Mouse (Mus musculus): ENCODE results near the gene Mrpl9. TPM values are rescaled to one million over a fixed set of nuclear protein-coding genes. Genes with fewer than 3 reads are reported as not detected.

Mrpl9 gene
- polyA plus RNA-seq, 1 experiment from 2014 or later: 61.8 TPM

GRCm38 (mm10) chr3:94468931-94469330 is 25.8 kb downstream of the Mrpl9 start:
- no peak overlapping the region for H3K27ac ChIP-seq (replicated peaks)
- no peak overlapping the region for H3K4me3 ChIP-seq (replicated peaks)
- no peaks in the 10 kb centered on the region for H3K27me3 ChIP-seq (replicated peaks)
- H3K36me3 ChIP-seq: no peaks in the 10 kb centered on the region
- no peak for ATAC-seq (ENCODE audit: low FRiP score)
- H3K9ac ChIP-seq (replicated peaks): no peak overlapping the region
- no peak overlapping the region for H3K4me2 ChIP-seq
- H3K9me3 ChIP-seq (replicated peaks): no peaks in the 10 kb centered on the region
- WGBS: 66% methylated on average over 3 of the region's 3 CpGs
- H3K4me1 ChIP-seq: peaks cover 41% of the 10 kb centered on the region

GRCm38 (mm10) chr3:94472447-94473114 is 29.5 kb downstream of the Mrpl9 start:
- 10% methylated on average over 28 of the region's 28 CpGs for WGBS
- Histone ChIP-seq H3K27me3 (replicated peaks) (no peaks in the 10 kb centered on the region), H3K9me3 (replicated peaks) (no peaks in the 10 kb centered on the region), H3K36me3 (no peaks in the 10 kb centered on the region), H3K4me3 (replicated peaks) (peak overlapping the region; percentile 32), H3K4me2 (peak overlapping the region; percentile 58), H3K4me1 (peaks cover 29% of the 10 kb centered on the region), H3K27ac (replicated peaks) (peak overlapping the region; percentile 33; the same call in 1 of the 2 replicates), H3K9ac (replicated peaks) (0 out of 2 replicates have a peak overlapping the region, but pooled peaks have one; percentile 23)
- peak; percentile 32; the same call in 1 of the 2 replicates for ATAC-seq (ENCODE audit: low FRiP score)

GRCm38 (mm10) chr3:94473115-94473505 is 30.0 kb downstream of the Mrpl9 start:
- no peak overlapping the region for H3K9ac ChIP-seq (replicated peaks)
- peaks cover 29% of the 10 kb centered on the region for H3K4me1 ChIP-seq
- WGBS: 54% methylated on average over 10 of the region's 10 CpGs

DNA sequence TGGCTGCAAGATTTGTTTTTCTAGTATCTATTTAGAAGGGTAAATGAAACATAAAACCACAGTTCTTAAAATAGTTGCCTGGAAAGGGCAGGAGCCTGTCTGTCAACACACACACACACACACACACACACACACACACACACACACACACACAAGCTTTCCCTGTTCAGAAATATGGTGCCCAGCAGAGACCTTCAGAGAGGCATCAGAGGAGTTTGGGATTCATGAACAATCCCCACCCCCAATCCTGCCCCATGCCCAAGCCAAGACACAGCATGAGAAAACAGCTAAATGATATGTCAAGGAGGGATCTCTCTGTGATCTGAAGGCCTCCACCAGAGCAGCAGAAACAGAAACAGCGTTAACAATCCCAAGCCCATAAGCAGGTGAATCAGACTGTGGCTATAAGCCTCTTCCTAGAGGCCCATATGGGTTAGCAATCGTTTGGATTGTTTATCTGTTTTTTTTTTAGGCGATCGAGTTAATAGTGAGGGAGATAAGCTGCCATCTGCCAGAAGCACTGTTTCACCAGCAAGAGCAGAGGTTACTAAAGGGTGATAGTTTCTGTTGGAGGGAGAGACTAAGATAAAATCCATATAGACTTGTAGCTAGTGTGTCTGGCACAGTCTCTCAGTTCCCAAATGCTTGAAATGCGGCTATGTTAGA is 30.6 kb downstream of the Mrpl9 start:
- Histone ChIP-seq H3K27ac (replicated peaks) (no peak overlapping the region), H3K9me3 (replicated peaks) (no peaks in the 10 kb centered on the region), H3K27me3 (replicated peaks) (no peaks in the 10 kb centered on the region), H3K36me3 (no peaks in the 10 kb centered on the region), H3K9ac (replicated peaks) (no peak overlapping the region), H3K4me1 (peaks cover 29% of the 10 kb centered on the region), H3K4me3 (replicated peaks) (no peak overlapping the region), H3K4me2 (no peak overlapping the region)
- ATAC-seq (ENCODE audit: low FRiP score): no peak
- WGBS: 69% methylated on average over 5 of the region's 5 CpGs

More at GRCm38 (mm10) chr3:94473115-94473505, 30.0 kb downstream of the Mrpl9 start:
- H3K9me3 ChIP-seq (replicated peaks): no peaks in the 10 kb centered on the region
- peak overlapping the region; percentile 58; the same call in 1 of the 2 replicates for H3K4me2 ChIP-seq
- no peak overlapping the region; the same call in 1 of the 2 replicates for H3K27ac ChIP-seq (replicated peaks)
- no peaks in the 10 kb centered on the region for H3K36me3 ChIP-seq
- H3K27me3 ChIP-seq (replicated peaks): no peaks in the 10 kb centered on the region
- H3K4me3 ChIP-seq (replicated peaks): no peak overlapping the region
- ATAC-seq (ENCODE audit: low FRiP score): no peak

- Histone ChIP-seq H3K9me3 (replicated peaks) (no peaks in the 10 kb centered on the region), H3K4me2 (no peak overlapping the region), H3K36me3 (peaks cover 9% of the 10 kb centered on the region; the same call in 1 of the 2 replicates), H3K27me3 (replicated peaks) (no peaks in the 10 kb centered on the region), H3K9ac (replicated peaks) (no peak overlapping the region), H3K27ac (replicated peaks) (peak overlapping the region; percentile 88), H3K4me1 (peaks cover 48% of the 10 kb centered on the region), H3K4me3 (replicated peaks) (no peak overlapping the region)
- 55% methylated on average over 8 of the region's 8 CpGs for WGBS
- no peak for ATAC-seq (ENCODE audit: low FRiP score)
Observed at GRCm38 (mm10) chr3:94476301-94477035, 33.4 kb downstream of the Mrpl9 start.

GRCm38 (mm10) chr3:94477444-94477843 is 34.3 kb downstream of the Mrpl9 start:
- H3K9me3 ChIP-seq (replicated peaks): no peaks in the 10 kb centered on the region
- peak overlapping the region; percentile 78 for H3K4me2 ChIP-seq
- WGBS: 14% methylated on average over 4 of the region's 4 CpGs
- H3K36me3 ChIP-seq: peaks cover 15% of the 10 kb centered on the region; the same call in 1 of the 2 replicates
- H3K4me1 ChIP-seq: peaks cover 54% of the 10 kb centered on the region
- ATAC-seq (ENCODE audit: low FRiP score): peak; percentile 43
- H3K27me3 ChIP-seq (replicated peaks): no peaks in the 10 kb centered on the region
- peak overlapping the region; percentile 84 for H3K9ac ChIP-seq (replicated peaks)
- peak overlapping the region; percentile 88 for H3K27ac ChIP-seq (replicated peaks)
- H3K4me3 ChIP-seq (replicated peaks): peak overlapping the region; percentile 63

DNA sequence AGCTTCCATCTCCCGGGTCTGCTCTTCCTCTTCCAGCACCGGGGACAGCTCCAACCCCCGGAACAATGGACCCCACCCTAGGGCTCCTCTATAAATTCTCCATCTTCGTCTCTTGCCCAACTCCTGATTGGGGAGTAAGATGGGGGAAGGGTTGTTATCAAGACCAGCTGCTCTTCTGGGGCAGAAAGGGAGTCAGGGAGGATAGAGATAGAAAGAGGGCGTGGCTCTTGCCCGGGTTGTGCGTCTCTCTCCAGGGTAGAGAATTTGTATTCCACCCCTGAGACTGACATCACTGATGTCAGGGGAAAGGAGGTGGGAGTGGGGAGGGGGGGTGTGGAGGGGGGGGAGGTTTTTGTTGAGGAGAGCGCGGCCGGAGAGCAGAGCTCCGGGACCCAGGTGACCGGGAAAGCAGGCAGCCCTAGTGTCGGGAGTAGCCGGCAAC is 34.9 kb downstream of the Mrpl9 start, which contains the start of gene Celf3:
Gene Celf3 (plus strand): TSS at position 315 of the 442 bp plus-strand sequence.
- H3K4me3 ChIP-seq (replicated peaks): peak within 1 kb of the TSS; percentile 63
- peak within 1 kb of the TSS; percentile 78 for H3K4me2 ChIP-seq
- H3K9ac ChIP-seq (replicated peaks): peak within 1 kb of the TSS; percentile 84
- WGBS: under 1% methylated on average over 11 of the region's 14 CpGs
- peak; percentile 93 for ATAC-seq (ENCODE audit: low FRiP score)
- peak within 1 kb of the TSS; percentile 88 for H3K27ac ChIP-seq (replicated peaks)
- H3K9me3 ChIP-seq (replicated peaks): no peaks in the 10 kb centered on the region
- no peaks in the 10 kb centered on the region for H3K27me3 ChIP-seq (replicated peaks)
- peaks cover 54% of the 10 kb centered on the region for H3K4me1 ChIP-seq
- peaks cover 17% of the 10 kb centered on the region; the same call in 1 of the 2 replicates for H3K36me3 ChIP-seq

DNA sequence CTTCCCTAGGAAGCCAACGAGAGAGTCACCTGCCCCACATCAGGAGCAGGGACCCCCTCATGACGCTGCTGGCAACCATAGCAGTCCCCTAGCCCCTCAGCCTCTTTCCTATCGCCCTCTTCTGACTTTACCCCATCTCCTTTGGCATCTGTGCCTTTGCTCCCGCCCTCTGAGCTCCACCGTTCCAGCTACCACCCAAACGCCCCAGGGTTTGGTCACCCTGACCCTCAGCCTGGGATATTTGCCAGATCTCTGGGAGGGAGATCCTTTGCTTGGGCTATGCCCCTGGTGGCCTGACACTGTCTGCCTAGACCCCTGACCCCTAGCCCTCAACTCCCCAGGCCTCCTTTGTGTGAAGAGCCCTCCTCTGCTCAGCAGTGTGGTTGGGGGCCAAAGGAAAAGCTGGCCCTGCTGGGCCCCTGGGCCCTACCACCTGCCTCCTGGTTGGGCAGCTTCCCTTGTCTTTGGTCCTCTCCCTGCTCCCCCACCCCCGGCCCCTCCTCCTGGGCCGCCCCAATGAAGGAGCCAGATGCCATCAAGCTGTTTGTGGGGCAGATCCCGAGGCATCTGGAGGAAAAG is 35.6 kb downstream of the Mrpl9 start:
- WGBS: 1% methylated on average over 9 of the region's 9 CpGs
- Histone ChIP-seq H3K4me3 (replicated peaks) (peak overlapping the region; percentile 63), H3K9ac (replicated peaks) (peak overlapping the region; percentile 84), H3K9me3 (replicated peaks) (no peaks in the 10 kb centered on the region), H3K4me2 (peak overlapping the region; percentile 78), H3K36me3 (peaks cover 17% of the 10 kb centered on the region; the same call in 1 of the 2 replicates), H3K4me1 (peaks cover 58% of the 10 kb centered on the region), H3K27ac (replicated peaks) (peak overlapping the region; percentile 88), H3K27me3 (replicated peaks) (no peaks in the 10 kb centered on the region)
- ATAC-seq (ENCODE audit: low FRiP score): peak; percentile 37

DNA sequence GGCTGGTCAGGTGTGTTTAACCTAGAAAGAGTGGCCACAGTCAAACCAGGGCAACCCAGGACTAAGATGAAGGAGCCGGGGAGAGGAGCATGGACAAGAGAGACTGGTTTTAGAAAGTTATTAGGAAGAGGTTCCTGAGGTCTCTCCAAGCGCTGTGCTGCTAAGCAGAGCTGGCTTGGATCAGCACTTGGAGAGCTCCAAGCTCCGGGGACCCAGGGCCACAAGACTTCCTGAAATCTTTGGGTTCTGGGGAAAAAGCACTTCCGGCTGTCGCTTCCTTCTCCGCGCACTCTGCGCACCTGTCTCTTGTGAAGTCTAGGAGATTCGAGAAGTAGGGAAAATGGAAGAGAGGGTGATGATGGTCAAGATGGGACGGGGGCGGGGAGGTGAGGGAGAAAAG is 36.4 kb downstream of the Mrpl9 start:
- peak overlapping the region; percentile 88; the same call in 1 of the 2 replicates for H3K27ac ChIP-seq (replicated peaks)
- H3K4me3 ChIP-seq (replicated peaks): peak overlapping the region; percentile 63
- H3K4me2 ChIP-seq: peak overlapping the region; percentile 78
- H3K9ac ChIP-seq (replicated peaks): peak overlapping the region; percentile 84
- no peaks in the 10 kb centered on the region for H3K9me3 ChIP-seq (replicated peaks)
- H3K4me1 ChIP-seq: peaks cover 67% of the 10 kb centered on the region
- no peak for ATAC-seq (ENCODE audit: low FRiP score)
- H3K27me3 ChIP-seq (replicated peaks): no peaks in the 10 kb centered on the region
- peaks cover 17% of the 10 kb centered on the region; the same call in 1 of the 2 replicates for H3K36me3 ChIP-seq
- 6% methylated on average over 11 of the region's 11 CpGs for WGBS

DNA sequence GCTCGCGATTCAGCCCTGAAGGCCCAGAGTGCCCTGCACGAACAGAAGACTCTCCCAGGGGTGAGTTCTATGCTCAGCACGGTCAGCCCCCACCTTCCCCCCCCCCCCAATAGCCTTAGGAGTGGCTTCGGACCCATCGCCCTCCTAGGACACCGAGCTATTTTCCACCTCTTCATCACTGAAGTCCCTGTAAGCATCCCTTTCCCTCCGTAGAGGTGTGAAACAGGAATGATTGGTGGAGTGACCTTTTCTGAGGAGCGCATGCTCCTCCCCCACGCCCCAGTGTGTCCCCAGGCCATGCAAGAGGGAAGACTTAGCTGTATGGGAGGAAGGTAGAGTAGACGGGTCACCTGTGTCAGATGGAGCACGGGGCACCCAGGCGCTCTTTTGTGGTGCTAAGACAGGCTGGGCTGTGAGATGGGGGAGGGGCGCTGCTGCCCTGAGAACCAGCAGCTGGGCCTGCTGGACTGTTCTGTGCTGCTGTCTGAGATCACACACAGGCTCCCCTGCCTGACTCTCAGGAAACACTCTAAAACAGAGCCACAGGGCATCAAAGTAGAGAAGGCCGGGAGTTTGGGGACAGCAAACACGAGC is 37.3 kb downstream of the Mrpl9 start, which contains the start of gene Riiad1:
Gene Riiad1 (minus strand): TSS at position 51 of the 594 bp plus-strand sequence.
- Histone ChIP-seq H3K27me3 (replicated peaks) (no peaks in the 10 kb centered on the region), H3K9ac (replicated peaks) (peak within 1 kb of the TSS; percentile 84), H3K4me2 (peak within 1 kb of the TSS; percentile 78), H3K36me3 (peaks cover 19% of the 10 kb centered on the region), H3K27ac (replicated peaks) (peak within 1 kb of the TSS; percentile 88), H3K9me3 (replicated peaks) (no peaks in the 10 kb centered on the region), H3K4me1 (peaks cover 75% of the 10 kb centered on the region), H3K4me3 (replicated peaks) (peak within 1 kb of the TSS; percentile 63)
- ATAC-seq (ENCODE audit: low FRiP score): no peak
- WGBS: 10% methylated on average over 16 of the region's 16 CpGs
